Mouse (Mus musculus) layer of hippocampus, postnatal 36 days (tissue): ENCODE results near the gene Atp5k. TPM values are rescaled to one million over a fixed set of nuclear protein-coding genes. Genes with fewer than 3 reads are reported as not detected.

Experiments used
- DNase-seq, 2 experiments: peaks; one replicate each; pipeline ENCODE4 v3.0.0; 2022
- total RNA-seq, 2 experiments: library from RNA; stranded (reverse); gene quantifications; 2 replicates each; pipeline ENCODE4 v1.2.3; 2021

Gene Atp5k
- total RNA-seq, 2 experiments from 2014 or later: 264 to 281 TPM

- no peak for DNase-seq
These were observed 10.8 kb downstream of the Atp5k start for GRCm38 (mm10) chr5:108423427-108423826.

- no peak for DNase-seq
These were observed 11.5 kb downstream of the Atp5k start for GRCm38 (mm10) chr5:108422741-108423140.

- no peak for DNase-seq
These were observed 19.5 kb downstream of the Atp5k start for GRCm38 (mm10) chr5:108414711-108415110.

- no peak for DNase-seq
These were observed 27.3 kb downstream of the Atp5k start for GRCm38 (mm10) chr5:108406977-108407376.

- no peak for DNase-seq
These were observed 28.8 kb downstream of the Atp5k start for GRCm38 (mm10) chr5:108405460-108405859.

- no peak for DNase-seq
These were observed 30.8 kb downstream of the Atp5k start for GRCm38 (mm10) chr5:108403453-108403852.

- no peak for DNase-seq
These were observed 44.5 kb downstream of the Atp5k start for GRCm38 (mm10) chr5:108389744-108390143.

- no peak for DNase-seq
These were observed 46.0 kb downstream of the Atp5k start, which contains the start of gene Pde6b for GRCm38 (mm10) chr5:108388201-108388600. TSS of gene Pde6b (plus strand) at chr5:108388391.

- no peak for DNase-seq
These were observed 47.8 kb downstream of the Atp5k start for GRCm38 (mm10) chr5:108386449-108386848.

- DNase-seq: peak in 1 of 2 experiments; percentile 21
These were observed 48.6 kb downstream of the Atp5k start for GRCm38 (mm10) chr5:108385632-108386031.

Other genes with a start within 250 kb of the Atp5k start
- gene Dr1, start 165.6 kb downstream of the Atp5k start, total RNA-seq: 10 to 100 TPM; 45.2 to 47.5 TPM
- 10 to 100 TPM; 12.3 to 14.2 TPM for gene Pigg, start 121.8 kb downstream of the Atp5k start, total RNA-seq
- 10 to 100 TPM; 56.8 to 57.5 TPM for gene Gm42517, start 66.5 kb downstream of the Atp5k start, total RNA-seq
- under 1 TPM; 0.15 to 0.23 TPM for gene Pde6b, start 46.1 kb downstream of the Atp5k start, total RNA-seq
- 1 to 10 TPM in 1 of 2 experiments, under 1 TPM in 1; 0.57 to 1.1 TPM for gene Mfsd7a, start 14.4 kb upstream of the Atp5k start, total RNA-seq
- gene Pcgf3, start 26.8 kb upstream of the Atp5k start, total RNA-seq: 10 to 100 TPM; 50.9 to 55.5 TPM
- gene Cplx1, start 115.6 kb upstream of the Atp5k start, total RNA-seq: 100 to 1,000 TPM; 523 to 559 TPM
- 10 to 100 TPM; 89.4 to 97.6 TPM for gene Gak, start 195.3 kb upstream of the Atp5k start, total RNA-seq
- 10 to 100 TPM; 40.1 to 43.0 TPM for gene Tmem175, start 195.3 kb upstream of the Atp5k start, total RNA-seq
- gene Idua, start 225.9 kb upstream of the Atp5k start, total RNA-seq: 10 to 100 TPM; 13.9 to 16.0 TPM
- gene Dgkq, start 235.2 kb upstream of the Atp5k start, total RNA-seq: 10 to 100 TPM; 52.6 to 55.0 TPM
- gene Slc26a1, start 241.1 kb upstream of the Atp5k start, total RNA-seq: 1 to 10 TPM; 1.2 TPM